Mouse (Mus musculus): ENCODE results near the gene 6430531B16Rik.

6430531B16Rik gene

DNA sequence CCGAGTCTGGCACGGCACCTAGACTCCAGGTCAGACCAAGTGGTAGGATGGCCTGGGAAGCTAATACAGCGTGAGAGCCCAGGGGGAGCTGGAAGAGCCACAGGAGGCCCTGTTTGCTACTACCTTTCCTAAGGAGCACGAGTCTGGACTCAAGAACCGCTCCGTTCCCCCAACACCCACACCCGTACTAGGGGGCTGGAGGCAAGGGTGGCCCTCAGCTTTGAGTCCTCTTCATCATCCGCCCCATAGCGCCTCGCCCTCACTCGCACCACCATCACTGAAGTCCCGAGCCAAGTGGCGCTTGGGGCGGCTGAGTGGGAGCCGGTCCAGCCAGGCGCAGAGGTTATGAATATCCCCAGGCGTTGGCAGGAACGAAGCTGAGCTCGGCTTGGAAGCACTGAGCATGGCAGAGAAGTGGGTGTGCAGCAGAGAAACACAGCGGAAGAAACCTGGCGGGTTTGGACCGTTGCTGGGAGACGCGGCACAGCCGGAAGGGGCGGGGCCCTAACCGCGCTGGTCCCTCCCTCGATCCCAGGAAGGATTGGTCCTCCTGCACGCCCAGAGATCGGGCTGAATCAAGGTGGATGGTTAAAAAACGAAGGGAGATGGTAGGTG, at the start of gene 6430531B16Rik:
6430531B16Rik (minus strand) TSS at position 478 of the 615 bp plus-strand sequence.
- 4% methylated on average over 32 of the region's 32 CpGs for WGBS

DNA sequence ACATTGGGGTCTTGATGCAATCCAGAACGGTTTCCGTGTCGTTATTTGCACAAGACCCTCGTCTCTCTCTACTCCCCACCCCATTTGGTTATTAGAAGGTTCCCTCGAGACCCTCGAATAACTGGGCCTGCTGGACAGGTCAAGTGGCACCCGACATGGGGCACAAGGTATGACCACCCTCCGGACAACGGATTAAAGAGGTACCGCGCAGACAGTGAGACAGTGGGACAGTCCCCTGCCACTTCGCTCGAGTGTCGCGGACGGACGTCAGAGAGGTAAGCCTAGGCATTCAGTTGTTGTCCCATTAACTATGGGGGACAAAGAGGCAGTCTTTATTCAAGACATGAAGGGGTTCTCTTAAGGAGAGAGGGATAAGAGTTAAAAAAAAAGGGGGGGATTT, 32.8 kb upstream of the 6430531B16Rik start:
- 97% methylated on average over 17 of the region's 17 CpGs for WGBS

DNA sequence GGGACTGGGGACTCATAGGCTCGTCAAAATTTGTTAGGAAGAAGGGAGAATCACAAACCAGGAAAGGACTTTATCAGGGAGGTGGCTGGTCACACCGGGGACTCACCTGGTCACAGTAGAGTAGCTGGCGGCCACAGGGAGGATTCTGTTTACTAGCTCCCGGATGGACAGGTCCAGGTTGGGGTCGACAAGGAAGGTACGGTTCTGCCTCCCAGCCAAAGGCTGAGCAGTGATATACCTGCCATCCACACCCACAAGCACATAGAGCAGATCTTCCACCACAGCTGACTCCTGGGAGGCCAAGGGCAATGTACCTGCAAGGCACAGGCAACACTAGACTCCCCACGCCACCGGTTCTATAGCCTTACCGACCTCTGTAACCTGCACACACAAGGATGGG, 29.2 kb upstream of the 6430531B16Rik start:
- WGBS: 94% methylated on average over 9 of the region's 9 CpGs

DNA sequence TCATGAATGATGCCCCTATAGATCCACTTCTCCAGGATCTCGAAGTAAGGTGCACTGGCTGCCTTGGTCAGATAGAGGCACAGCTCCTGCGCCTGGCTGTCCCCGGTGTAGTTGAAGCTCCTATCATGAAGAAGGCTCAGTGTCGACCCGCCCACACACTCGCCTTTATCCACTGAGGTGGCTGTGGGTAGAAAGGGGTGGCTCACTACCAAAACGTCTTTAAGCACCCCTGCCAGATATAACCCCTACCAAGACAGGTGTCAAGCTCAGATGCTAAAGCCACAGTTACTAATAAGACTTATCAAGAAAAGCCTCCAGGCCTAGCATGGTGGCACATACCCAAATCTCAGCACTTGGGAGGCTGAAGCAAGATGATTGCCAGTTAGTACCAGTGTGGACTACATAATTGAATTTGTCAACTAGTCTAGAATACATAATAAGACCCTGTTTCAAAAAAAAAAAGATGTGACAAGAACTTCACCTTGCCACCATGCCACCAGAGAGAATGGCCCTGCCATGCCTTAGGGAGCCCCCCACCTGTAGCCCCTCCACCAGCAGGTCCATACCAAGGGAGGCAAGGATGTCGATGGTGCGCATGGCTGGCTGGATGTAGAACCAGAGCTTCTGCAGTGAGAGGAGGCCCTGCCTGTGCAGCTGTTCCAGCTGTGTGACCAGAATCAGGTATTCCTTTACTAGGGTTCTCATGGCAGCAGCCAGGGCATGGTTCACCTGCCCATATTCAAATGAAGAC, 28.5 kb upstream of the 6430531B16Rik start:
- 90% methylated on average over 9 of the region's 9 CpGs for WGBS

DNA sequence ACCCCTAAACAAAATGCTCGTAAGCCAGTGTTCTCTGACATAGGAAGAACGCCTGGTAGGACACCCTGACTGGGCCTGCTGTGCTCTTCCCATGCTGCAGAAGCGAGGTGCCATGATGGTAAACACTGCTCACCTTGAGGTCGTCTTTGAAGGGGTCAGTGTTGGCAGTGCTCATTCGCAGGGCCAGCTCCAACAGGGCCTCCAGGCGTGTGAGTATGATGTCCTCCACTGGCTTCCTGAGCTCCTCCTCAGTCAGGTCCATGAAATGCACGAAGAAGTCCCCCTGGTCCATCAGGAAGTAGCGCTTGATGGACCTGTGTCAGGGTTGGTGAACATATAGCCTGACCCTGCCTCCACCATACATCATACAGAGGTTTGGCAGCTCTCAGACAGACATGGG, 26.1 kb upstream of the 6430531B16Rik start:
- whole genome bisulfite sequencing: 95% methylated on average over 8 of the region's 8 CpGs

DNA sequence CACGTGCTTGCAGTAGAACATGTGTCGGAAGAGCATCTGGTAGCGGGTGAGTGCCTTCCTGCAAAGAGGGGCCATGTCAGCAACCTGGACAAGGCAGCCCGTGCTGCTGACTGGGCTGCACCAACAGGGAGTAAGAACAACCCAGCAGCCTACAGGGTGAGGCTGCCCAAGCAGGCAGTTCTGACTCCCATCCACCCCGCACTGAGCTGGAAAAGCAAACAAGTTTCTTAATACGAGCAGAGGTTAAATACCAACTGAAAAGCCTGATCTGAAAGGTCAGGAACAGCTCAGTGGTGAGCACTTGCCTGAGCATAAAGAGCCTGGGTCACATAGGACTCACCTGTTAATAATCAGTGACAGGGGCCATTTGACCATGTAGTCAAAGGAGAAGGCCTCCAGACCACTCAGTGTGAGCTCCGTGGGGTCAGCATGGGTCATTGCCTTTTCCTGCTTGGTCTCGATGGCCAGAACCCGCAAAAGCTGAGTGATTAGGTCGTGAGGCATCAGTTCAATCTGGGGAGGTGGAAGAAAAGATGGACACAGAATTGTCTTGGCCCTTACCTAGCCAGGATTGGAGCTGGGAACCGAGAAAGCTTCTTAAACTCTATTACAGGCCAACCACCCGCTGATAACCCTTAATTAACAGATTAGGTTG, 22.7 kb upstream of the 6430531B16Rik start:
- 73% methylated on average over 12 of the region's 12 CpGs for WGBS

DNA sequence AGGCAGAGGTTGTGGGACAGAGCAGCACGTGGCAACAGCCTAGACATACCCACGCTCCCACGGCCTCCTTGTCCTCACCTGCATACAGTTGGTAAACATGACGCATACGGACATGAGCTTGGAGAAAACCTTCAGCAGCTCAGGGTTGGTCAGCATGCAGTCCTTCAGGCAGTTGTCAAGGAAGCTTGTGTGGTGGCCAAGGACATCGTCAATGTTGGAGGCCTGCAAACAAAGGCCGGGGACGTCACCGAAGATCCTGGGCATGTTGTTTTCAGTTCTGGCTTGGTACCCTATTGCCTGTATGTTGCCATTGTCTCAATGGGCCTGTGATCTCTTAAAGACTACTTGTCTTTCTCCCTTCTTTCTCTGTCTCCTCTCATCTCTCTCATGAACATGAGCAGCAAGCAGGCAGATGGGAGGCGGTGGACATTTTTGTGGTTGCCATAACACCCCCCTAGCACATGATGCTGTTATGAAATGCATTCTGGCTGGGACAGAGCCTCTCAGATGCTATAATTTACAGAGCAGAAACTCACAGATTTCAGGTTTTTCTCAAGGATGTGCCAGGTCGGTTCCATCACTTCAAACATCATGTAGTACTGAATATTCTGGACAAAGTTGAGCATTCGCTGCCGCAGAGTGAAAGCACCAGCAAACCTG, 20.3 kb upstream of the 6430531B16Rik start:
- 63% methylated on average over 13 of the region's 13 CpGs for WGBS

DNA sequence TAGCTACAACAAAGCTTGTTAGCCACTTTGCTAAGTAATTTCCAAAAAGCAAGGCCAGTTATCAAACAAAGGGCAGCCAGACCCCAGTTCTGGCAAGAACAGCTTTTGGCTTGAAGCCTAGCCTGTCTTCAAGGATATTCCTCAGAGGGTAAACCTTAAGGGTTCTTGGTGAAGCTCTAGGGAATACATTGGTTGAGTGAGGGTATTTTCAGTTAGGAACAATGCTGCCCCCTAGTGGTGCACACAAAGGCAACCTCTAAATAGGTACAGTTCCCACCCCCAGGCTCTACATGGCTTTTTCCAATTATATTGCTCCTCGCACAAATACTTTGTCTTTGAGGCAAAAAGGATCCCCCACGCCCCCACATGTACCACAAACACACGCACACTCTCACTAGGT, 16.1 kb upstream of the 6430531B16Rik start:
- WGBS: 34% methylated on average over 3 of the region's 3 CpGs

DNA sequence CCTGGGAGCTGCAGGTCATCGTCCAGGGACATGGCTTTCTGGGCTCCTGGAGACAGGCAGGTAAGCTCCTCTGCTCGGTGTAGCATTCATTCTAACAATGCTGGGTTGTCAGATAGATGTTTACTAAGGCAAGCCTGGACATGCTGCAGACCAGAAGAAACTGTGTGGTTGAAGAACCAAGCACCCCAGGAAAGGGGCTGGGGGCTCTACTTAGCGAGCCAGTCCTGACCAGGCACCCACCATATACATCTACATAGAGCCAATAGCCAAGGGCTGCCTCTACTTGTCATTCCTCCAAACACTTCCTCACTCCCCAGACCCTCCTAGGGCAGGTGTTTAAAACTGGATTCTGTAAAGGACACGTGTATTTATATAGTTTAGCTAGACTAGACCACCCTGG, 15.6 kb upstream of the 6430531B16Rik start:
- WGBS: 84% methylated on average over 4 of the region's 4 CpGs

DNA sequence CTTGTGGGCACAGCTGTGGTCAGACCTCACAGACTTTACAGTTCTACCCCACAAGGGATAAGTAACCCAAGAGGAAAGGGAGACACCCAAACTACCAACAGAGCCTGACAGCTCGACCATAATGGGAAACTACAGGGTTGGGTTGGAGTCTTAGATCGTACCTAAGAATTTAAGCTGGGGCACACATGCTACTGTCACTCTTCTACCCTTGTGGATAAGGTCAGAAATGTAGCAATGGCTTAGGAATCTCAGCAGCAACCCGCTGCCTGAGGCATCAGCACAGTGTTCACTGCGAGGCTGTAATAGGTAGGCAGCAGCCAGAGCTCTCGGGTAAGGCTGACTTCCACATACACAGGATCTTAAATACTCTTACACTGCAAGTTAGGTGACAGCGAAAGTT, 15.0 kb upstream of the 6430531B16Rik start:
- 92% methylated on average over 6 of the region's 6 CpGs for WGBS

DNA sequence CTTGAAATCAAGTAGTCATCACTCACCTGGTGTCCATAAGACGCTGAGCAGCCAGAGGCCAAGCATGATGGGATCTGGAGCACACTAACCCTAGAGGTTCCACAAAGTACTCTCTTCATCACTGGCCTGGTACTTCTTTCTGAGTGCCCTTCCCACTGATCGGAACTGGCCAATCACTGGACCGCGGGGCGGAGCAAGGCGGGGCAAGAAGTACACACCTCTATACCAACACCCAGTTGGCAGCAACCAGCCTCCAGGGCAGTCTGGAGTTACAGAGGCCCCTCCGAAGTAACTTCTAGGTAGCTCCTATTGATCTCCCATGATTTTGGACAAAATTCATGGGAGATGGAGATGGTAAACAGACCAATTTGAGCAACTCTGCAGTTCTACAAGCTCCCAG, 13.9 kb upstream of the 6430531B16Rik start, which contains the start of gene Adam8:
Adam8 (minus strand) TSS at position 157 of the 400 bp plus-strand sequence.
- WGBS: 44% methylated on average over 7 of the region's 7 CpGs

DNA sequence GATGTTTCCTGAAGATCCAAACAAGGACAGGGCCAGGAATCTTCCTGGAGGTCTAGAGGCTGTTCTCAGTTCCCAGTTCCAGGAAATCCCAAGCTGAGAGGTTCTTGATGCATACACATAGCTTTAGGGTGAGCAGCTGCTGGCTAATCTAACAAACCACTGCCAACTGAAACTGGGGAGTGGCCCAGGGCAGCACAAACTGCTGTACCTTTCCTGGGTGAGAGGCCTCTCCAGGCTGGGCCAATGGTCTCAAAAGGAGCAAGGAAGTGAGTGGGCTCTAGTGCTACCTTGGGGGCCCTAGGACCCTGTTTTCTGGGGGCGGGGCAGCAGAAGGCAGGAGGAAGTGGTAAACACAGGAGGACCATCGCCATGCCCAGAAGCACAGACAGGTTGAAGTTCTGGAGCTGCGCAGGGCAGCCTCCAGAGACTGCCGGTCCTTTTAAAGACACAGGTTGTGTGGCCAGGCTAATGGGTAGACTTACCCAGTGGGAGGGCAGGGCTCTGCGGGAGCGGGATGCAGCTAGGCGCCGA, 12.4 kb upstream of the 6430531B16Rik start:
- 79% methylated on average over 8 of the region's 8 CpGs for WGBS

DNA sequence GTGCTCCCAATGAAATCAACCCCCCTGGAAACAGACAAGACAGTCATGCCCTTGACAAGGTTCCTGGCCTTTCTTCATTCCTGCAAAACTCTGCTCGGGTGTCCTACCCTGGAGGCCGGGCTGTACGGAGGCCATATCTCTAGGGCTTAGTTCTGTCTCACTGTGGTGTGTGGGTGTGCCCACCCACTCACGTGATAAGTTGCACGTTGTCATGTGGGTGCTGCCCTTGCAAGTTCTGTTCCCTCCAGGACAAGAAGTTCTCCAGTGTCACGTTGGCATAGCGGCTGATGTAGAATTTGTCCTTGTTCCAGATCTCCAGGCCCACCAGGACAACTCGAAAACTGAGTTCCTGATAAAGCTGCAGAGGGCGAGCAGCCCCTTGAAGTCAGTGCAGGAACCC, 9.7 kb upstream of the 6430531B16Rik start:
- WGBS: 79% methylated on average over 9 of the region's 9 CpGs

DNA sequence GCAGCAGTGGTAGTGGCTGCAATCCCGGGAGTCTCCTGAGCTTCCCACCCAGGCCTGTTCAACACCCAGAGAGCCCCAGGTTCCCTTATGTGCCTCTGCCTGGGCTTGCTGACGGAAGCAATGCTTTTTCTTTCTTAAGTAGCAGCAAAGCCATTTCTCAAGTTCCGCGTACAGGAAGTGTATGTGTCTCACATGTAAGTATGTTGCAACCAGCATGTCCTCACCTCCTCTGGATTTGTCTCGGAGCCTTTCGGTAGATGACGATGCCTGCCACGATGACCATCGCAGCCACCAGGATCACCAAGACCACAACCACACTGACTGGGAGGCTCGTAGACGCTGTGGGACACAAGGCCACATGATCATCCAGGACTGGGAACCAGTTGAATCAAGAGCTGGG, 6.0 kb upstream of the 6430531B16Rik start:
- WGBS: 90% methylated on average over 11 of the region's 11 CpGs

DNA sequence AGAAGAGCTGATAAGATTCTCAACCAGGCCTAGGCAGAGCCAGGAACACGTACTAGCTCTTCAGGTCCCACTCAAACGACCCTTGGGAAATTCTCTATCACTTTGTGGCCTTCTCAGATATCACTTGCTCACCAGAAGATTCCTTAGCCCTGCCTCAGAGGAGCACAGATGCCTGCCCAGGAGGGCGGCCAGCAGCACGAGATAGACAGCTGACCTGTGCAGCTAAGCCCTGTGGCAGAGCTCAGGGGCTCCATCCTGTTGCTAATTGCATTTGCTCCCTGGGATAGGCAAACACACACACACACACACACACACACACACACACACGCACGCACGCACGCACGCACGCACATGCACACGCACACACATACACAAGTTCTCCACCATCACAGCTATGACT, 3.5 kb upstream of the 6430531B16Rik start:
- WGBS: 83% methylated on average over 11 of the region's 11 CpGs

DNA sequence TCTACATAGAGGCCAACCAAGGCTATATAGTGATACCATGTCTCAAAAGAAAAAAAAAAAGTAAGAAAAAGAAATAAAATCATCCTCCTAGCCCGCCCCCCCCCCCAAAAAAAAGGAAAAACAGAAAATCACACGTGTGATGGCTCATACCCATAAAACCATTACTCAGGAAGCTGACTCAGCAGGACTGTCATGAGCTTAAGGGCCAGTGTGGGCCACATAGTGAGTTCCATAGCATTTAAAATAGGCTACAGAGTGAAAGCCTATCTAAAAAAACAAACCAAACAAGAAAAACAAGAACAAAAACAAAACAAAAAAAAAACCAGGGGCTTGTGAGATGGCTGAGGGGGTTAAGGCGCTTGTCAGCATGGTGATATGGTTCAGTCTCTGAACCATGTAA, 2.2 kb upstream of the 6430531B16Rik start:
- WGBS: 71% methylated on average over 3 of the region's 3 CpGs

DNA sequence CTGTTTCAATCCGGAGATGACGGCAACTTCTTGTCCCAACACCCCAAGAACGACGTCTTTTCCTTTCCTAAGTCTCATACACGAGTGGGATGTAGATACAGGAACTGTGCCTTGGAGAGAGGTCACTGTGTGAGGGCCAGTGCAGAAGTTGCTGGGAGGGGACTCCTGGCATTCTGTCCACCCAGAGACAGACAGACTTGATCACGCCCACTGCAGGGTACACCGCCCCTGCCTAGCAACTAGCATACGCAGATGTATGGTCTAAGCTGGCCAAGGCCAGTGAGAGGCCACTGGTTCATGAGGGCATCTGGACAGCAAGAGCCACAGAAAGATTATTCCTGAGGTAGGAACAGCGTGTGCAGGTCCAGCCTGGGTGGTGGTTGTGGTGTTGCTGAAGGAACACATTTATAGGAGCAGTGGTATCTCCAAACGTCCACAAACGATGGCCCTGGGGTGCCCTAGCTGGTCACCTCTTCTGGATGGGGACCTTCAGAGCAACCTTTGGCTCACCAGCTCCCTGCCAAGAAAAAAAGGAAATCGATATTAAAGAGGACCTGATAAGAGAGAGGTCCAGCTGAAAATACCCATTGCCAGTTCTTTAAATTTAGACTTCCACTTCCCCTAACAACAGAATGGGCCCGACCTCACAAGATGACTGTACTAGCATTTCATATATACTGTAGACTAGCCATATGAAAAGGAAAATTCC, 610 bp upstream of the 6430531B16Rik start:
- WGBS: 28% methylated on average over 13 of the region's 13 CpGs

DNA sequence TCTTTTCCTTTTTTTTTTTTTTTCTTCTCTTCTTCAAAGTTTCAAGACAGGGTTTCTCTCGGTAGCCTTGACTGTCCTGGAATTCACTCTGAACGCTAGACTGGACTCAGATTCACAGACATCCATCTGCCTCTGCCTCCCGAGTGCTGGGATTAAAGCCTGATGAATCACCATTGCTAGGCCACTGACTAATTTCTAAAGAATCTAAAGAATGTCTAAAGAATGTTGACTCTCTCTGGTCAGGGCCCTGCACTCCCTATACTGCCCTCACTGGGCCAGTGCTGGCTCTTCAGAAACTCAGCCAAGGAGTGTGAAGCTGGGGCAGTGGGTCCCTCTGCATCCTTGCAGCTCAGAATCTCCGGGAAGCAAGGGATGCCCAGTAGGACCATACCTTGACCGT, 3.1 kb downstream of the 6430531B16Rik start:
- 72% methylated on average over 5 of the region's 5 CpGs for WGBS

DNA sequence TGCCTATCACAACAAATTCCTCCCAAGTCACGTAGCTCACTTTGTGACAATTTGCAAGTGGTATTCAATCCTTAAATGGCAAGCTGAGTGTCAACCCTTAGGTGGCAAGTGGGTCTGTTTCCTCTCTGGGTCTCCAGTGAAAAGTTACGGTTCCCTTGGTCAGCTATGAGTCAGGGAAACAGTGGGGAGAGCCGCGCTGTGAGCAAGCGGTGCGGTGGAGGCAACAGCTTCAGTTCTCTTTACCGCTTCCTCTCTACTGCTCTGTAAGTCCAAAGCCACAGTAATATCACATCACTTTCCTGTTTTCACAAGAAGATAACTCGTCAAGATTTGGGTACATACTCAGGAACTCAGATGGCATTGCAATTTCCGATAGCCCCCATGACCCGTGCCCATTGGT, 4.2 kb downstream of the 6430531B16Rik start:
- WGBS: 87% methylated on average over 10 of the region's 10 CpGs

DNA sequence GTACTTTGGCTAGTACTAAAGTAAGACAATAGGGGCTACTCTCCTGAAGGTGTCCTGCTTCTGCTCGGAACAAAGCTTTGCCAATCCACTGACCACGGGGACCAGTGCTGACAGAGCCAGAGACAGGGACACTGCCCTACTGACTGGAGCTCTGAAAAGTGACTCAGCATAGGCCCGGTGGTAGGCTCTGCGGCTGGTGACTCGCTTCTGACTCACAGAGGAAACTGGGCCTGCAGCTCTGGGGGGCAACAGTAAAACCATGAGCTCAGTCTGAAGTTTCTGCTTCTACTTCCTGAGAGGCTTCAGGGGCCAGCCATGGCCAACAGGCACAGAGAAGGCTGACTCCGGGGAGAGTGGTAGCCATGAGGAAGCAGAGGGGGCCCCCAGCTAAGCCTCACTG, 7.1 kb downstream of the 6430531B16Rik start:
- 44% methylated on average over 6 of the region's 6 CpGs for WGBS

DNA sequence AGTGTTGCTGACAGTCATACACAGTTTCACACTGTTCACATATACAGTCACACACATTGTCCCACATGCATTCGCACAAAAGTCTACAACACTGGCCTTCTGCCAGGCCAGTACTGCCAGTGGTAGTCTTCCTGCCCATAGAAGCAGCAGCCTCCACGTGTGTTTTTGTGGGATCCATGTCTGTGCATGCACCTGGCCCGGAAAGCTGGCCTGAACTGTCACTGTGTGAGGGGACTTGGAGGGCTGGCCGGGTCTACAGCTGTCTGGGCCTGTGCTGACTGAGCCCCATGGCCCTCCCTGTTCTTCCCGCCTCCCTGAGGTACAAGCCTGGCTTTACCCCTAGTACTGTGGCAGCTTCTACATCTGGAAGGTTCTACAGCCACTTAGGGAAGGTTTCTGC, 7.6 kb downstream of the 6430531B16Rik start:
- WGBS: 68% methylated on average over 5 of the region's 5 CpGs

Data from cerebral cortex, adult 2 months (tissue).